Mouse (Mus musculus) right cerebral cortex, postnatal 10 days (tissue): ENCODE results near the gene Trdmt1.
A peak's percentile ranks its signal among the peaks of the same experiment; 100 is the strongest.

ENCODE experiments used
- DNase-seq, 2 experiments: peaks; one replicate each; pipeline ENCODE4 v3.0.0; 2021; ENCODE audit warnings: low spot score in 2 of 2

The Trdmt1 gene

GRCm38 (mm10) chr2:13557145-13558030 lies 12.9 kb upstream of the Trdmt1 start:
- no peak for DNase-seq

GRCm38 (mm10) chr2:13556239-13556638 lies 11.8 kb upstream of the Trdmt1 start:
- DNase-seq: no peak

- DNase-seq: no peak
Measured at GRCm38 (mm10) chr2:13553966-13554365, 9.5 kb upstream of the Trdmt1 start.

GRCm38 (mm10) chr2:13548749-13549148 lies 4.3 kb upstream of the Trdmt1 start:
- DNase-seq: no peak

GRCm38 (mm10) chr2:13543519-13544124 lies 846 bp downstream of the Trdmt1 start:
- no peak for DNase-seq

GRCm38 (mm10) chr2:13539860-13540259 lies 4.6 kb downstream of the Trdmt1 start:
- DNase-seq: no peak

GRCm38 (mm10) chr2:13538704-13539377 lies 5.6 kb downstream of the Trdmt1 start:
- no peak for DNase-seq

GRCm38 (mm10) chr2:13538258-13538657 lies 6.2 kb downstream of the Trdmt1 start:
- DNase-seq: no peak

- no peak for DNase-seq
Measured at GRCm38 (mm10) chr2:13537733-13538132, 6.7 kb downstream of the Trdmt1 start.

- no peak for DNase-seq
Measured at GRCm38 (mm10) chr2:13536747-13537146, 7.7 kb downstream of the Trdmt1 start.

- no peak for DNase-seq
Measured at GRCm38 (mm10) chr2:13530639-13531038, 13.8 kb downstream of the Trdmt1 start.

GRCm38 (mm10) chr2:13529253-13529933 lies 15.1 kb downstream of the Trdmt1 start:
- DNase-seq: no peak

GRCm38 (mm10) chr2:13527531-13527930 lies 16.9 kb downstream of the Trdmt1 start:
- no peak for DNase-seq

- no peak for DNase-seq
Measured at GRCm38 (mm10) chr2:13527125-13527524, 17.3 kb downstream of the Trdmt1 start.

GRCm38 (mm10) chr2:13526205-13526604 lies 18.3 kb downstream of the Trdmt1 start:
- no peak for DNase-seq

GRCm38 (mm10) chr2:13523540-13524456 lies 20.7 kb downstream of the Trdmt1 start:
- DNase-seq: peak; percentile 48 to 64

- DNase-seq: no peak
Measured at GRCm38 (mm10) chr2:13522106-13522505, 22.4 kb downstream of the Trdmt1 start.

GRCm38 (mm10) chr2:13514949-13515348 lies 29.5 kb downstream of the Trdmt1 start:
- DNase-seq: no peak

- no peak for DNase-seq
Measured at GRCm38 (mm10) chr2:13502717-13503116, 41.8 kb downstream of the Trdmt1 start.

GRCm38 (mm10) chr2:13501553-13501952 lies 42.9 kb downstream of the Trdmt1 start:
- no peak for DNase-seq
